Mouse (Mus musculus): ENCODE measurements around the gene Trim25.
A peak's percentile ranks its signal among the peaks of the same experiment; 100 is the strongest.
"Not testable (repeated sequence)": the region's sequence is repeated elsewhere in the genome, so short reads cannot be mapped to it uniquely, and the experiment has no call there.

Gene Trim25

DNA sequence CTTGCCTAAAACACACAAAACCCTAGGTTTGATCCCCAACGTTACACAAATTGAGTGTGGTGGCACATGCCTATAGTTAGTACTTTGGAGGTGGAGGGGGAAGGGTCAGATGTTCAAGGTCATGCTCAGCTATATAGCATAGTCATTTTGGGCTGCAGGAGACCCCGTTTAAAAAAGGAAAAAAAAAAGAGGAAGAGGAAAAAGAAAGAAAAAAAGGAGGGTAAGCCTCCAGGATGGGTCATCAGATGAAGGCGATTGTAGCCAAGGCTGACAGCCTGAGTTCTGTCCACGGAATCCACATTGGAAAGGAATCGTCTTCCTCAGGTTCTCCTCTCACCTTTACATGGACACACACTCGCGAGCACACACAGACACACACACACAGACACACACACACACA, 4.7 kb upstream of the Trim25 start:
- no peak for DNase-seq (ENCODE audit: low read depth, low spot score)

DNA sequence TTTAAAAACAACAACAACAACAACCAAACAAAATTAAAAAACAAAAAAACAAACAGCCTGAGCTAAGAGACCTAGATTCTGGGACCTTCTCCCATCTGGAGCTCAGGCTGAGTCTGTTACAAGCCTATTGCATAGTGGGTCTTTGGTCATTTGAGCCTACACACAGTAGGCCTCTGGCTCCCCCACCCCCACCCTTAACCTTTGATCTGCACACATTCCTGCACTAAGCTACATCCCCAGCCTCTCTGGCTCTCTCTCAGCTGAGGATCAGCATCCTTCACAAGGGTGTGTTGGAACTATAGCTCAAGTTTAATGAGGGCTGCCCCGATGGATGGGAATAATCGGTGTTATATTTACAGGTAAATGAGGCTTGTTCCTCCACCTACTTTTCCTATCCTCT, 3.6 kb upstream of the Trim25 start:
- no peak for DNase-seq (ENCODE audit: low read depth, low spot score)

DNA sequence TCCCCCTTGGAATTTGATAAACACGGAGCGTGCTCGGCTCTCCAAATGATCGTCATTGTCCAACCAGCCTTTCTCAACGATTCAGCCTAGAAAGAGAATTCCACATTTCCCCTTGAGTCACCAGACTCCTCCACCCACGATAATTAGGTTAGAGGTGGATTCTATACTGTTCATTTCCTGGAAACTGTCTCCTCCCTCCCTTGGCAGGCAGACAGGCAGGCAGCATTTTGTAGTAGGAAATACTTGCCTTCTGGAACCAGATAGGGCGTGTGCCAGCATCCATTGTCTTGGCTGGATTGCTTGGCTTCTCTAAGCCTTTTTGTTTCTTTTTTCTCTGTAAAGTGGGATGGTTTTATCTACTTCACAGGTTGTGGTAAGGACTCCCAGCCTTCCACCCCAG, 2.7 kb upstream of the Trim25 start:
- no peak for DNase-seq (ENCODE audit: low read depth, low spot score)

DNA sequence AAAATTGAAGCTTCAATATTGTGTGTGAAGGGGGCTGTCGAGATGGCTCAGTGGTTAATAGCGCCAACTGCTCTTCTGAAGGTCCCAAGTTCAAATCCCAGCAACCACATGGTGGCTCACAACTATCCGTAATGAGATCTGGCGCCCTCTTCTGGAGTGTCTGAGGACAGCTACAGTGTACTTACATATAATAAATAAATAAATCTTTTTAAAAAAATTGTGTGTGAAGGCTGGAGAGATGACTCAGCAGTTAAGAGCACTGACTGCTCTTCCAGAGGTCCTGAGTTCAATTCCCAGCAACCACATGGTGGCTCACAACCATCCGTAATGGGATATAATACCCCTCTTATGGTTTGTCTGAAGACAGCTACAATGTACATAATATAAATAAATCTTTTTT, 1.8 kb upstream of the Trim25 start:
- DNase-seq (ENCODE audit: low read depth, low spot score) = not testable (repeated sequence)

DNA sequence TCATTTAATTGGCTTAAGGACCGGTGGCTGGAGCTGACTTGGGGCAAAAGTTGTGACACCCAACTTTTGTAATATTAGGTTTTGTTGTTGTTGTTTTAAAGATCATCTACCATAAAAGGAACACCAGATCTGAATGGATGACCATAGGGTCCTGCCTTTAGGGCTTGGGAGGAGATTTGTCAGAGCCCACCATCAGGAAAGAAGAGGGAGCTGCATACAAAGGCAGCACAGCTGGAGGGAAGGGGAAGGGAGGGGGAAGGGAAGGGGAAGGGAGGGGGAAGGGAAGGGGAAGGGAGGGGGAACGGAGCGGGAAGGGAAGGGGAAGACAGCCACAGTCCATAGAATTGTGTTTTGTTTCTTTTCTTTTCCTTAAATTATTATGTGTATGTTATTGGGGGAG, 770 bp upstream of the Trim25 start:
- DNase-seq (ENCODE audit: low read depth, low spot score) = no peak

DNA sequence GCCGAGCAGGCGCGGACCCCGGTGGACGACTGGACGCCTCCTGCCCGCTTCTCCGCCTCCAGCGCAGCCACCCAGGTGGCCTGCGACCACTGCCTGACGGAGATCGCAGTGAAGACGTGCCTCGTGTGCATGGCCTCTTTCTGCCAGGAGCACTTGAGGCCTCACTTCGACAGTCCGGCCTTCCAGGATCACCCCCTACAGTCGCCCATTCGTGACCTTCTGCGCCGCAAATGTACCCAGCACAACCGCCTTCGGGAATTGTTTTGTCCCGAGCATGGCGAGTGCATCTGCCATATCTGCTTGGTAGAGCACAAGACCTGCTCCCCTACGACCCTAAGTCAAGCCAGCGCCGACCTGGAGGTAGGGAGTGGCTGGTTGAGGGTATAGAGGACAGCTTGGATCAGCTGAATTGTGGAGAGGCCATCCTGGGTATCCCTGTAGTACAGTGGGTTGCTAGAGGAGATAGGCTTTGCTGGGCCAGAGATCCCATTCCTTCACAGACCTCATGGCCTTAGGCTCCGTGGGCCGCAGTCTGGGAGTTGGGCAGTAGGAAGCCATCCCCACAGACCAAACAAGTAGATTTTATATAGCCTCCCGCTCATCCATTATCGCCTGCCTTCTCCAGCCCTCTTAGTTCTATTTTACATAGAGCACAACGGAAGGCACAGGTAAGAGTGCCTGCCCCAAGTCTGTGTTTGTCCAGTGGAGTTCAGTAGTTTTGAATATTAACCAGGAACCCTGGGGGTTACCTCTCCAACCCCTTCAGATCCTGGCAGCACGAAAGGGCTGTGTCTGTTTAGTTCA, 749 bp downstream of the Trim25 start:
- DNase-seq (ENCODE audit: low read depth, low spot score) = no peak

DNA sequence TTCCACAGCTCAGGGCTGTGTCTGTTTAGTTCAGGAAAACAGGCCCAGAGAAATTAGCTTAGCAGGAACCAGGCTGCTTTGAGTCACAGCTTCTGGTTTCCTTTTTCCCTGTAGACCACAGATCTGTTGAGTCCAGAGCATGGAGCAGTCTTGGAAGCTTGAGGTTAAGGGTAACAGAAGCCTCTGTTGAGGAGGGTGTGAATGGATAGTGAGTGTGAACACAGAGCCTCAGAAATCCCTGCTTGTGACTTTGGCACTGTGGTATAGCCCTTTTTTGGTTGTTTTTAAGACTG, 1.3 kb downstream of the Trim25 start:
- DNase-seq (ENCODE audit: low read depth, low spot score) = no peak

DNA sequence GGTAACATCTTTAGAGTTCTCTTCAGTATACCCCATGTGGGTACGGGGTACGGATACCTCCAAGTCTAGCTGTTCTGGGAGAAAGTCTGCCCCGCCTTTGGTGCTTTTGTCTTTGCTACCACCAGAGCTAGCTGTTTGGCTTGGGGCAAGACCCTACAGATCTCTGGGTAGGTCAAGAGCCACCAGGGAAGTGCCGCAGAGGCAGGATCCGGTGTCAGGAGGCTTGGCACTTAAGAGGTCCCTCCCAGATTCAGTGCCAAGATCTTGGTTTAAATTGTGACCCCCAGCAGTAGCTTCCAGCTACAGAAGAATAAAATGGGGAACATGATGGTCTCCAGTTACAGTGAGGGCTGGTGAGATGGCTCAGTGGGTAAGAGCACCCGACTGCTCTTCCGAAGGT, 2.4 kb downstream of the Trim25 start:
- DNase-seq (ENCODE audit: low read depth, low spot score) = no peak

DNA sequence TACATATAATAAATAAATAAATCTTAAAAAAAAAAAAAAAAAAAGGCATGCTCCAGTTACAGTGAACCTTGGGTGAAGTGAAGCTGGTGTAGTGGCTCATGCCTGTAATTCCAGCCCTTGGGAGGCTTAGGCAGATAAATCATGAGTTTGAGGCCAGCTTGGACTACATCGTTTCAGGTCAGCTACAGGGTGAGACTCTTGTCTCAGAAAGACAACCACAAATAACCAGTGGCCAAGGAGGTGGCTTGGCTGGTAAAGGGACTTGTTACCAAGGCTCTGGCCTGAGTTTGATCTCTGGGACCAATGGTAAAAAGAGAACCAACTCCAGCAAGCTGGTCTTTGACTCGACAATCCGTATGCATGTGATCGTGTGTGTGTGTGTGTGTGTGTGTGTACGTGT, 2.9 kb downstream of the Trim25 start:
- no peak for DNase-seq (ENCODE audit: low read depth, low spot score)

DNA sequence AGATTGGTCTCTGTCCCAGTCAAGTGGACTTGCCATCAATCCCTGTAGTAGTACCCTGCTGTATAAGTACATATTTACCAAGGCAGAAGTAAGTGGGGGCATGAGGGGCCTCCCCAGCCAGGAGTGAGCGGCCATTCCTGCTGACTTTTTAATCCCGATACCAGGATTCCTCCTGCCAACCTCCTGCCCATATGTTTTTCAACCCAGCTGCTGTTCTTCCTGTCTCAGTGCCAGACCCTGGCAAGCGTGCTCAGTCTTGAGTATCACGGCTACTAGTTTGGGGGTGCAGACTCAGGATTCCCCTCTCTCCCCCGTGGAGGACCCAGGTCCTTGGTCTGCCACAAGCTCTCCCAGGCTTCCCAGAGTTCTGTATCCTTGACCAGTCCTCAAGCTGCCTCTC, 3.4 kb downstream of the Trim25 start:
- no peak for DNase-seq (ENCODE audit: low read depth, low spot score)

DNA sequence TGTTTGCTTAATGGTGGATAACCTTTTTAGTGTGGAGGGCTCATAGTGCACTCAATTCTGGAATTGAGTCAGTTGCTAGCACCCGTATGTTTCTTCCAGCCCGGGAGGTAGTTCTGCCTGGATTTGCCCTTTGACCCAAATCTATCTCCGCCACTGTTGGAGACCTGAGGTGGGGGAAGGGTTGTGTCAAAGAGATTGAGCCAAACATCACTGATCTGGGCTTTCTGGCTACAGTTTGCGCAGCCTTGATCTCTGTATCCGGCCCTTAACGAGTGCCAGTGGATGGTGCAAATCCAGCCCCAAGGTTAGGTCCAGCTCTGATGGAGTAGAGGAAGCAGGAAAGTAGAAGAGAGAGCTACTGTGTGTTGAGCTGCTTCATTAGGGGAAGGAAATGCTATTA, 3.9 kb downstream of the Trim25 start:
- no peak for DNase-seq (ENCODE audit: low read depth, low spot score)

DNA sequence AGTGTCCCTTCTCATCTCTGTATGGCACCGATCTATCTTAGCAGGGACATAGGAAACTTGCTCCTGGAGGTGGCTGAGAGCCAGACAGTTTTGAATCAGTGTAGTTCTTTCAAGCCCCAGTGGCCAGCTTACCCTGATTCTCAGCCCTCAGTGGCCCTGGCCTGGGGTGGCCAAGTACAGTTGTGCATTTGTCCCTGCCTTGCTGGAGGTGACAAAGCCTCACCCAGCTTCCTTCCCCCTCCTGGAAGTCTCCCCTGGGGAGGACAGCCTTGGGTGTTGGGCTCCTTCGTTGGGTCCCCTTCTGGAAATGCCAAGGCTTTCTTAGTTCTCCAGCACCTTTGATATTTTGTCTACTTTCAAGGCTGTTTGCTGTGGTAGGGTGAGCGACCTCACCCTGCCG, 4.5 kb downstream of the Trim25 start:
- no peak for DNase-seq (ENCODE audit: low read depth, low spot score)

DNA sequence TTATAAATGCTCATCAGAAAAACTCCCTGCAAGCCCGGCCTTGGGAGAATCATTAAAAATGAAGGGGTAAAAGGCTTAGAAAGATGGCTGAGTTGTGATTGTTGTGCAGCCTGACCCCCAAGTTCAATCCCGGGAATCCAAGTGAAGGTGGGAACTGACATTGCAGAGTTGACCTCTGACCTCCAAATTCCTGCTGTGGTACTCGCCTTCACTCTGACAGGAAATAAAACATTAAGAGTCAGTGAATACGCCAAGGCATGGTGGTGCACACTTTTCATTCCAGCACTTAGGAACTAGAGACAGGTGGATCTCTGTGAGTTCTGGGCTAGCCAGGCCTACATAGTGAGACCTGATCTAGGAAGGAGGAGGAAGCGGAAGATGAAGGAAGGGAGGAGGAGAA, 6.3 kb downstream of the Trim25 start:
- no peak for DNase-seq (ENCODE audit: low read depth, low spot score)

DNA sequence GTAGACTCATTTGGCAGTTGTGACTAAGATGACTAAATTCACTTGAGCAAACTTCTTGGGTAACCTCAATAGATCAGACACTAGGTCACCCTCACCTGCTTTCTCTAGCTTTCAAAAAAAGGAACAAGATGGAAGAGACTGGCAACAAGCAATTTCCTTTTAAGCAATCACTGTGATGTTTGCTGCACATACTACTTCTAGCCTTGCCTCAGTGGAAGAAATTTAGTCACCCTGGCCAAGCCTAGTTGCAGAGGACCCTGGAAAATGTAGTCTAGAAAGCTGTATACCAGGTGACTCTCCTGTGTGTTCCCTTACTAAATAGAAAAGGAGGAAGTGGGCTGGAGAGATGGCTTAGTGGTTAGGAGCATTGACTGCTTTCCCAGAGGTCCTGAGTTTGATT, 7.2 kb downstream of the Trim25 start:
- DNase-seq (ENCODE audit: low read depth, low spot score) = no peak

DNA sequence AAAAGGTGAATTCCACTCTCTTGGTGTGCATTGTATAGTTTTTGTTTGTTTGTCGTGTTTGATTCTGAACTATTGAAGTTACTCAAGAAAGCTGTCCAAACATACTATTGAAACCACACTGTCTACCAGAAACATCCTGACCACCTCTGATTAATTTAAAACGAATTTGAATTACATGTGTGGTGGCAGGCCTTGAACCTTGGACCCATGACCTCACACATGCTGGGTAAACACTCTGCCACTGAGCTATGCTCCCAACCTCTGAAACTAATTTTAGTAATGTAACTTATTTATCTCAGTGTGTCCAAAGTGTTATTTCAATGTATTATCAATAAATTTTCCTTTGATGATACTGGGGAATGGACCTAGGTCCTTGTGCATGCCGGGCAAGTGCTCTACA, 8.4 kb downstream of the Trim25 start:
- no peak for DNase-seq (ENCODE audit: low read depth, low spot score)

DNA sequence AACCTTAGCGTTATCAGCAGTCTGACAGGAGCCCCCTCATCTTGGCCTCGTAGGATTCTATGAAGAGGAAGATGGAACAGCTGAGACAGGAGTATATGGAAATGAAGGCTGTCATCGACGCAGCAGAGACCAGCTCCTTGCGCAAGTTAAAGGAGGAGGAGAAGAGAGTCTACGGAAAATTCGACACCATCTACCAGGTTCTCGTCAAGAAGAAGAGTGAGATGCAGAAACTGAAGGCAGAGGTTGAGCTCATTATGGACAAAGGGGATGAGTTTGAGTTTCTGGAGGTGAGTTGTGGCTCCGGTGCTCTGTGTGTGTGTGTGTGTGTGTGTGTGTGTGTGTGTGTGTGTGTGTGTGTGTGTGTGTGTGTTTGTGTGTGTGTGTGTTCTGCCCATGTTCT, 9.9 kb downstream of the Trim25 start:
- DNase-seq (ENCODE audit: low read depth, low spot score) = no peak

DNA sequence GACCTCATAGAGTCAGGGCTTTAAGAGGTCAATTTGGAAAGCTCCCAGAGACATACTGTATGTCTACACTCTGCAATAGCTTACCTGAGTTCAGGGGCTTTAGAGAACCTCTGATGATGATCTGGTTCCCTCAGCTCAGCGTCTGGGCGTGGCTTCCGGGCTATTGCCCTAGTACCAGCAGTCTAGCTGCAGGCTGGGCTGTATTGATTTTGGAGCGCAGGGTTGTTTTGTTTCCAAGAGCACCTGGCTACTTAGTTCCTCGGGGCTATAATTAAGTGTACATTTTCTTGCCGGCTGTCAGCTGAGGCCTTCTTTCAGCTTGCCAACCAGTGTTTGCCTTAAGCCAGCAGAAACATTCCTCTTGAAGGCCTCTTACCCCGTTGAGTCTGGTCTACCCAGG, 10.3 kb downstream of the Trim25 start:
- DNase-seq (ENCODE audit: low read depth, low spot score) = no peak

DNA sequence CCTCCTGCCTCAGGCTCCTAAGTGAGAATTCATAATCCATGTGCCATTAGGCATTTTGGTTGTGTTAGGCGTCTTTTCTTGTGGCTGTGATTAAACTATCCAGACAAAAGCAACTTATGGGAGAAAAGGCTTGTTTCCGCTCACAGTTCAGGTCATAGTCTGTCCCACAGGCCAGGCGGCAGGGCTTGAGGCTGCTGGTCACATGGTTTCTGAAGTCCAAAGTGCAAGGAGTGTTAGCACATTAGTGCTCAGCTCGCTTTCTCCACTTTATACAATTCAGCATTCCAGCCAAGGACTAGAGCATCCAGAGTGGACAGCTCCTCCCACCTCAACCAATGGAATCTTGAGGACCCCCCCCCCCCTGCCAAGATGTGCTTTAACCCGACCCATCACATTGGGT, 13.1 kb downstream of the Trim25 start:
- DNase-seq (ENCODE audit: low read depth, low spot score) = no peak

DNA sequence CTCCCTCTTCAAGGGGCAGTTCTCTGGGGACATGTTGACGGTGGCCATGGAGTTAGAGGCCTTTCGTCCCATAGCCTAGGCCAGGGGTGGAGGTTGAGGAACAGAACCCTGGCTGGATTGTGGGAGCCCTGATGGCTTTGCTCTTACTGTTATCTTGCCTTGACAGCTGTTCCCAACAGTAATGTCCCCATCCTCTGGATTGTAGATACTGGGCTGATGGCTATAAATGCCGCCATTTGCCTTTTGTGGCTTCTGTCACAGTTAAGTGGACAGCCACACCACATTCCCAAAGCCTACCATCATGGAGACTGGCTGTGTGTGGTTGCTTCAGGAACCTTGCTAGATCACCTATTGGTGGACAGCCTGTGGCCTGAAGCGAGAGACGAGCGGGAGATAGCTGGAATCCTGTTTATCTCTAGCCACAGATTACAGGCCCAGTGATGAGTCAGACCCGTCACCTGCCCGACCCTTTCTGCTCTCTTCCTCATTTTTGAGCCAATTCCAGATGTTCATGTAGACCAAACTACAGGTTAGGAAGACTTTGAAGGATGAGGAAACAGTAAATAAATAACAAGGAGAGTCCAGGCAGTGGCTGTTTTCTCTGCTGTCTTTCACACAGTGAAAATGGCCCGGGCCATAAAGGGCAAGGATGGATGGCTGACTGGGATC, 18.5 kb downstream of the Trim25 start:
- DNase-seq (ENCODE audit: low read depth, low spot score) = no peak

DNA sequence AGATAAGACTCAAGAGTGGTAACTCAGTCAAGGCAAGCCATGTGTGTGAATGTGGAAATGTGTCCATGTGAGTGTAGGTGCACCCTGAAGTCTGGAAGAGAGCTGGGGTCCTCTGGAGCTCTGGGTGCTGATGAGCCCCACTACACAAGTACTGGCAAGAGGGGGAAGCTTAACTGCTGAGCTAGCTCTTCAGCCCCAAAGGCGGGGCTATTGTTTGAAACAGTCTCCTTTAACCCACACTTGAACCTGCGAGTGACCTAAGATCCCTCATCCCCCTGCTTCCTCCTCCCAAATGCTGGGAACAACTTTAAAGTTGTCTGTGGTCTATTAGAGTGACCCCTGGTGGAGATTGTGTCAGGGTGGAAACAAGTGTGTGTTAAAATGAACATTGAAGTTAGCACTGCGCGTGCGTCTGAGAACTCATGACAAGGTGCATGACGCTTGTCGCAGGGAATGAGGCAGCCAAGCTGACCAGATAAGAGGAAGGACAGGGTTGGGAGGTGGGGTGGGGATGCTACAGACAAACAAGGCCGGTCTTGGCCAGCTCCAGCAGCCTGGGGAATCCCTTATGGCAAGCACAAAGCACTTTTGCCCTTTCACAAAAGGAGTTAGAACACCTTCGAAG, 21.6 kb downstream of the Trim25 start:
- peak; percentile 78 for DNase-seq (ENCODE audit: low read depth, low spot score)

DNA sequence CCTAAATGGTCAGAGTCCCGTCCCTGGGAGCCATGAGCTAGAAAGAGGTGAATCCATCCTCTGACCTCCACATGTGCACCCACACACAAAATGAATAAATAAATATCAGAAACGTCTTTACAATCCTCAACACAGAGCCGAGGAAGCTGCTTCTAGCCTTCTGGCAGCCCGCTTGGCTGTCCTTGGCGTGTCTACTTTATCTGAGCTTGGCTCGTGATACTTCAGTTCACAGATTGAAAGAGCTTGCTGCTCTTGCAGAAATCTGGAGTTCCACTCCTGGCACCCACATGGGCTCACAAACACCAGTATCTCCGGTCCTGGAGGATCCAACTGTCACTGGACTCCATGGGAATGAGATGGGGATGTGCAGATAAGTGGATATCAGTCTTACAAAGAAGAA, 22.5 kb downstream of the Trim25 start:
- no peak for DNase-seq (ENCODE audit: low read depth, low spot score)

DNA sequence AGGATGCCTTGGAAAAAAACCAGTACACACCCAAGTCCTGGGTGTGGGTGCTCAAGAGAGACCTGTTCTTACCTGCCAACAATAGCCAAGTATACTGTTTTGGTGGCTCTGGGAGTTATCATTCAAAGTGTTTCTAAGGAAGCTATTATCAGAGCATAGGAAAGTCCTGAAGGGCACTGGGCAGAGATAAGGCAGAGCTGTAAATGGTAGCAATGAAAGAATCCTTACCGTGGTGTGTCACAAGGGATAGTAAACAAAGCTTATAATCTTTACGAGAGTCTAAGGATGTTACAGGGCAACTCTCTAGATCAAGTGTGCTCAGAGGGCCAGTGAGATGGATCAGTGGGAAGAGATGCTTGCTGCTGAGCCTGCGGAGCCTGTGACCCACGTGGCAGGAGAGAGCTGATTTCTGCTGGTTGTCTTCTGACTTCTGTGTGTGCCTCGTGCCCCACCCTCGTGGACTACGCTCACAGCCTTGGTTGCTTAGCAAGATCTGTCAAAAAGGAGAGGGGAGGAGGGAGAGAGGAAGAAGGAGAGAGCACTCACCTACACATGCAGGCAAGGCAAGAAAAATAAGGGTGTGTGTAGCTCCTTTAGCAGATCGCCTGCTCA, 23.1 kb downstream of the Trim25 start:
- DNase-seq (ENCODE audit: low read depth, low spot score) = no peak

DNA sequence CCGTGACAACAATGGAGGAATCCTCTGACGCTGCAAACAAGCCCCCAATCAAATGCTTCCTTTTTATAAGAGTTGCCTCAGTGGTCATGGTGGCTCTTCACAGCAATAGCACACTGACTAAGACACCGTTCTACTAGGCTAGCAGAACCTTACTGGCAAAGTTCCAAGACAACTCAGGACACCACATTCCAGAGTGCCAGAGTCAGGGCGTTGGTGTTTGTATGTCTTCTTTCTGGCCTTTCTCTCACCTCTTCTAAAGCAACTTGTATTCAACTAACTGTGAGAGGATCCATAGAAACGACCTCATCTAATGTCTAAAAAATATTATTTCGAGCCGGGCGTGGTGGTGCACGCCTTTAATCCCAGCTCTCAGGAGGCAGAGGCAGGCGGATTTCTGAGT, 24.3 kb downstream of the Trim25 start:
- DNase-seq (ENCODE audit: low read depth, low spot score) = no peak

Measured in WW6 (cell line).